Mouse (Mus musculus) central nervous system, embryonic 18 days (tissue): ENCODE data around the gene Ankrd33. TPM values are rescaled to one million over a fixed set of nuclear protein-coding genes. Genes with fewer than 3 reads are reported as not detected.

Source experiments
- polyA plus RNA-seq: library from polyadenylated mRNA; depleted of rRNA; stranded (reverse); fragments of >200 nt; gene quantifications from 2 replicates; pipeline ENCODE4 v1.2.3, GENCODE M21; 2012; rRNA removed

The Ankrd33 gene
- polyA plus RNA-seq: not detected in 2 replicates

DNA sequence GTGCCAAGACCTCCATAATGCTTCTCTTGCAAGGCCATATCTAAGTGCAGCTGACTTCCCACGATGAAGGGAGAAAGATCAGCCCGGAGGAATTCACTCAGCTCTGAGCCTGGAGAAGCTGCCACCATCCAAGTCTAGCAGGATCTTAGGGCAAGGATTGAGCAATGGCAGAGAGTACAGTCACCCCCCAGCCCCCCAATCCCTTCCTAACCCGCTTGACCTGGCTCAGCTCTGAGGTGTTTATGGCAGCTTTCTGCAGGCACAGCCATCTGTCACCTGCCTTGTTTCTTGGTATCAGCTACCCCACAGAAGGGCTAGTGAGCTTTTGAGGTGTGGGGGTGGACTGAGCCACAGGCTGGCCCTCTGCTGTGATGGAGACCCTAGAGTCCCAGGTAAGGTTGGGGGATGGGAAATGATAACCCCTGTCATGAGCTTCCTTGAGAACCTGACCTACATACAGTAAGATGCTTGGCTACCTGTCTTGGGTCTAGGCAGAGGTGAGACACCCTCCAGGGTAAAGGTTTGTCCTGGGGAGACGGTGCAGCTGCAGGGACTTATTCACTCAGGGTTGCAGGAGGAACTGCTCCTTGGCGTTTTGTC lies at the start of gene Ankrd33:
Ankrd33 (plus strand) TSS at position 245 of the 600 bp plus-strand sequence.

DNA sequence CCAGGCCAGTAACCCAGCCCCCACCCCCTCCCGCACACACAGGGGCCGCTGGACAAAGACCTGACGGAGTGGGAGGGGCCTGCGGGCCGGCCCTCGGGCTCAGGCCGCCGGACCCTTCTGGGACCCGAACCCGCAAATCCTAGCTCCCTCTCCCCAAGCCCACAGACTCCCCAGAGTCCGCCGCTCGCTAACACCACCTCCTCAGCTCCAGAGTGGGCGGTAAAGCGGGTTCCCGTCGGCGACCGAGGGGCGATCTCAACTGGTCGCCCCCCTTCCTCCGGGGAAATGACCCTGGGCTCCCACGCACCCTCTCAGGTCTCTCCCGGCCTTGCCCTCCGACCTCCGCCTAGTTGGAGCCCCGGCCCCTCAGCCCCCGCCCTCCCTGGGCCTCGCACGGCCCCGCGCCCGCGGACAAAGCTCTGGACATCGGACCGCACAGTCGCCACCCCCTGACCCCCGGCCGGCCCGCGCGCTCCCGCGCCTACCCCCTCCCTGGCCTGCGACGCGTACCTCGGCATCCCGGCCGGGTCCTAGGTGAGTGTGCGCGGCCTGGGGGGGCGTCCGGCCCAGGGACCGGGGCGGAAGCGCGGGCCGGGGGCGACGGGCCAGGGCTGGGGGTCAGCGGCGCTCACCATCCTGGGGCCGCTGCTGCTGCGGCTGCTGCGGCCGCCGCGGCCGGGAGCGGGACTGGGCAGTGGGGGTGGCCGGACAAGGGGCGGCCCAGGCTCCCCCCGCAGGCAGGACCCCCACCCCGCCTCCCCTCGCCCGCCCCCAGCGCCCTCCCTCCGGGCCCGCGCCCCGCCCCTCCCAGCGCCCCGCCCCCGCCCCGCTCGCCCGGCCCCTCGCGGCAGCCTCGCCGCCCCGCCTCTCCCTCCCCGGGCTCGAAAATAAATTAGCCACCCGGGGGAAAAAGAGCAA lies 37.5 kb upstream of the Ankrd33 start, which contains the start of gene Fignl2:
Fignl2 (minus strand) TSS at position 755 of the 918 bp plus-strand sequence.

DNA sequence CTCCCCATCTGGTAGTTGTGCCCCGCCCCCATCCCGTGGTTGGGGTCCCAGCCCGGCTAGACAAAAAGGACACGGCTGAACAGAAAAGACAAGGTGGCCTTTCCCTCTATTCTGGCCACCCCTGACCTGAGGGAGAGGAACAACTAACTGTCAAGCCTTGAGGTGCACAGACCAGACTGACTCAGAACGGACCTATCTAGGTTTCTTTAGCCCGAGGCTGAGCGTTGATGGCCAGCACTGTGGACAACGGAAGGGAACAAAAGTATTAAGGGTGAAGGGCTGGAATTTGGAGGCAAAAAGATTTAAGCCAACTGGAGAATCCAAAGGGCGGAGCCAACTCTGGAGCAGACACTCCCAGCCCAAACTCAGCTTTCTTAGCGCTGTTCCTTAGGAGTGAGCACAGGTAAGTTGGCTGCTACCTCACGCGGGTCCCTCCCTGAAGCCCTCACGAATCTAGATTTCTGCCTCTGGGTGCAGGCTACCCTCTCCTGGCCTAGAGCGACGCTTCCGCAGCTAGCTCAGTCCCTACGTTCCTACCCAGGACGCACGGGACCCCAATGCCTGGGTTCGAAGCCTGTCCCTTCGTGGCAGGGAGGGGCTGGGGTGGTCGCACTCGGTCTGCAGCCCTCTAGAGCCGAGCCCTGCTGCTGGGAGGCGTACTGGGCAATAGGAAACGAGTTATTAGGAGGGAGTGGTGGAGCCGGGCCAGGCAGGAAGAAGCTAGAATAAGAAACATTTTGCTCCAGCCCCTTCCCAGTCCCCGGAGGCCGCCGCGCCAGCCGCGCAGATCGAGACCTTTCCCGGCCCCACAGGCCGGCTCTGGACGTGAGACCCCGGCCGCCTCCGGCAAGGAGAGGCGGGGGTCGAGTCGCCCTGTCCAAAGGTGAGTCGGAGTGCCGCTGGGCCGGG lies 12.9 kb downstream of the Ankrd33 start, which contains the start of gene Acvrl1:
Acvrl1 (plus strand) TSS at position 342 of the 909 bp plus-strand sequence.

Other genes with a start within 250 kb of the Ankrd33 start
- gene Scn8a, start 245.9 kb upstream of the Ankrd33 start, polyA plus RNA-seq: 38.5 and 40.6 TPM in 2 replicates
- gene Gm47841, start 68.4 kb upstream of the Ankrd33 start, polyA plus RNA-seq: not detected in 2 replicates
- gene Fignl2, start 37.2 kb upstream of the Ankrd33 start, polyA plus RNA-seq: 0.91 and 1.1 TPM in 2 replicates
- 10.2 and 12.0 TPM in 2 replicates for gene Acvrl1, start 12.8 kb downstream of the Ankrd33 start, polyA plus RNA-seq
- 67.2 and 72.2 TPM in 2 replicates for gene Acvr1b, start 58.3 kb downstream of the Ankrd33 start, polyA plus RNA-seq
- gene Grasp, start 108.4 kb downstream of the Ankrd33 start, polyA plus RNA-seq: 5.3 and 5.8 TPM in 2 replicates
- 7.8 and 8.5 TPM in 2 replicates for gene Nr4a1, start 138.5 kb downstream of the Ankrd33 start, polyA plus RNA-seq
- gene Atg101, start 168.5 kb downstream of the Ankrd33 start, polyA plus RNA-seq: 71.2 and 75.3 TPM in 2 replicates
- 0.31 and 0.32 TPM in 2 replicates for gene 6030408B16Rik, start 177.5 kb downstream of the Ankrd33 start, polyA plus RNA-seq